Mouse (Mus musculus): ENCODE data around the gene Pla2g5.
"Not testable (repeated sequence)": the region's sequence is repeated elsewhere in the genome, so short reads cannot be mapped to it uniquely, and the experiment has no call there.

Pla2g5 gene

GRCm38 (mm10) chr4:138856491-138856890 lies 6.8 kb downstream of the Pla2g5 start:
- DNase-seq = peak; percentile 48 to 55

- DNase-seq = no peak
These were observed 8.1 kb downstream of the Pla2g5 start for GRCm38 (mm10) chr4:138855092-138855632.

- DNase-seq = no peak
These were observed 10.3 kb downstream of the Pla2g5 start for GRCm38 (mm10) chr4:138852961-138853360.

GRCm38 (mm10) chr4:138851463-138851862 lies 11.8 kb downstream of the Pla2g5 start:
- peak; percentile 49 to 57 for DNase-seq

- DNase-seq = no peak
These were observed 21.9 kb downstream of the Pla2g5 start for GRCm38 (mm10) chr4:138841386-138841785.

- DNase-seq = no peak
These were observed 22.6 kb downstream of the Pla2g5 start for GRCm38 (mm10) chr4:138840726-138841125.

GRCm38 (mm10) chr4:138839806-138840205 lies 23.5 kb downstream of the Pla2g5 start:
- DNase-seq = no peak

- DNase-seq = peak in 1 of 2 experiments; percentile 17
These were observed 36.1 kb downstream of the Pla2g5 start for GRCm38 (mm10) chr4:138827147-138827546.

- DNase-seq = no peak
These were observed 37.3 kb downstream of the Pla2g5 start for GRCm38 (mm10) chr4:138825751-138826567.

GRCm38 (mm10) chr4:138824660-138825059 lies 38.6 kb downstream of the Pla2g5 start:
- no peak for DNase-seq

- not testable (repeated sequence) for DNase-seq
These were observed 39.1 kb downstream of the Pla2g5 start for GRCm38 (mm10) chr4:138824161-138824560.

- no peak for DNase-seq
These were observed 42.2 kb downstream of the Pla2g5 start for GRCm38 (mm10) chr4:138821036-138821435.

- DNase-seq = no peak
These were observed 44.2 kb downstream of the Pla2g5 start for GRCm38 (mm10) chr4:138819101-138819500.

GRCm38 (mm10) chr4:138817736-138818135 lies 45.5 kb downstream of the Pla2g5 start:
- DNase-seq = no peak

- no peak for DNase-seq
These were observed 47.1 kb downstream of the Pla2g5 start for GRCm38 (mm10) chr4:138816166-138816565.

GRCm38 (mm10) chr4:138806920-138807541 lies 56.3 kb downstream of the Pla2g5 start:
- DNase-seq = no peak

GRCm38 (mm10) chr4:138806160-138806559 lies 57.1 kb downstream of the Pla2g5 start:
- no peak for DNase-seq

GRCm38 (mm10) chr4:138805248-138805647 lies 58.0 kb downstream of the Pla2g5 start:
- no peak for DNase-seq

GRCm38 (mm10) chr4:138802917-138803316 lies 60.4 kb downstream of the Pla2g5 start:
- no peak for DNase-seq

- DNase-seq = no peak
These were observed 61.7 kb downstream of the Pla2g5 start for GRCm38 (mm10) chr4:138801631-138802030.

- no peak for DNase-seq
These were observed 63.0 kb downstream of the Pla2g5 start for GRCm38 (mm10) chr4:138800134-138800744.

GRCm38 (mm10) chr4:138797217-138797570 lies 66.1 kb downstream of the Pla2g5 start:
- no peak for DNase-seq

- no peak for DNase-seq
These were observed 66.6 kb downstream of the Pla2g5 start for GRCm38 (mm10) chr4:138796513-138797216.

Measured in thymus, postnatal 36 days (tissue).